Mouse (Mus musculus) liver, adult 2 months (tissue): ENCODE results near the gene Hint1. TPM values are rescaled to one million over a fixed set of nuclear protein-coding genes. Genes with fewer than 3 reads are reported as not detected.

Experiments used
- DNase-seq: peaks from one replicate; pipeline ENCODE4 v3.0.0-alpha.2; 2011; ENCODE audit warnings: low read depth, low spot score; ENCODE audit errors: extremely low read depth
- H3K27ac ChIP-seq: fragments of 200-500 bp; replicated peaks from 2 replicates; pipeline ENCODE4 v1.5.1; 2012; ENCODE audit warnings: low read depth, mild to moderate bottlenecking, control low read depth, inconsistent platforms, low read length; ENCODE audit not compliant: insufficient read depth
- H3K27me3 ChIP-seq: fragments of 200-500 bp; 2 replicates; pipeline ENCODE4 v1.6.1; 2012; ENCODE audit warnings: mild to moderate bottlenecking, moderate library complexity, low read length, inconsistent platforms; ENCODE audit not compliant: control insufficient read depth, insufficient read depth
- H3K36me3 ChIP-seq: fragments of 200-500 bp; 2 replicates; pipeline ENCODE4 v1.6.1; 2012; ENCODE audit warnings: low read length, inconsistent platforms; ENCODE audit not compliant: control insufficient read depth, insufficient read depth
- H3K4me1 ChIP-seq: fragments of 200-500 bp; 2 replicates; pipeline ENCODE4 v1.6.1; 2011; ENCODE audit warnings: low read length; ENCODE audit not compliant: control insufficient read depth, insufficient read depth
- H3K4me3 ChIP-seq: fragments of 200-500 bp; 2 replicates; pipeline ENCODE4 v1.5.1; 2011; ENCODE audit warnings: low read depth, mild to moderate bottlenecking, control low read depth, low read length, moderate library complexity; ENCODE audit not compliant: insufficient read depth
- H3K79me2 ChIP-seq: fragments of 200-500 bp; 2 replicates; pipeline ENCODE4 v1.6.1; 2012; ENCODE audit warnings: inconsistent platforms, mild to moderate bottlenecking, low read length, moderate library complexity; ENCODE audit not compliant: control insufficient read depth, insufficient read depth
- H3K9ac ChIP-seq: fragments of 200-500 bp; 2 replicates; pipeline ENCODE4 v1.6.1; 2012; ENCODE audit warnings: low read depth, mild to moderate bottlenecking, control low read depth, inconsistent platforms, low read length
- CTCF ChIP-seq: fragments of 200-500 bp; IDR thresholded peaks from 2 replicates; pipeline ENCODE4 v1.5.1; 2011; ENCODE audit warnings: low read depth, low read length, control low read depth
- POLR2A ChIP-seq: fragments of 200-500 bp; IDR thresholded peaks from 2 replicates; pipeline ENCODE4 v1.6.1; 2011; ENCODE audit warnings: low read length, control low read depth; ENCODE audit not compliant: insufficient read depth; ENCODE audit errors: extremely low read depth
- WGBS: fragments of 180-500 bp; shearing (Covaris S2); methylation state at CpG from one replicate; pipeline ENCODE4 v1.1.7; 2018; 5-methylcytosine and 5-hydroxymethylcytosine counted together
- polyA plus RNA-seq: library from polyadenylated mRNA; depleted of rRNA; stranded (reverse); fragments of >200 nt; gene quantifications from 2 replicates; pipeline ENCODE4 v1.2.3, GENCODE M21; 2012; rRNA removed
- total RNA-seq: library from RNA; depleted of rRNA; stranded (reverse); fragments of >200 nt; gene quantifications from 2 replicates; pipeline ENCODE4 v1.2.3, GENCODE M21; 2014; rRNA removed

Hint1 gene
- total RNA-seq = 629 and 808 TPM in 2 replicates
- 664 and 683 TPM in 2 replicates for polyA plus RNA-seq

- under 1% methylated on average over 107 of the region's 107 CpGs for WGBS
- H3K4me3 ChIP-seq = peak within 1 kb of the TSS; percentile 89
Observed at GRCm38 (mm10) chr11:54866119-54867048, at the start of gene Hint1. Hint1 (plus strand) TSS chr11:54866383.

GRCm38 (mm10) chr11:54817449-54817848 lies 48.7 kb upstream of the Hint1 start:
- no peaks in the 10 kb centered on the region for H3K79me2 ChIP-seq
- H3K9ac ChIP-seq = no peak overlapping the region

More at GRCm38 (mm10) chr11:54866119-54867048, at the start of gene Hint1:
- peak; percentile 77 for DNase-seq
- TF ChIP-seq CTCF (0 out of 2 replicates have a peak, but pooled peaks have one; percentile 21), POLR2A (peak; percentile 92)
- Histone ChIP-seq H3K36me3 (peaks cover 16% of the 10 kb centered on the region), H3K4me1 (peaks cover 6% of the 10 kb centered on the region), H3K27me3 (no peaks in the 10 kb centered on the region), H3K27ac (peak within 1 kb of the TSS; percentile 93), H3K79me2 (peaks cover 7% of the 10 kb centered on the region; the same call in 1 of the 2 replicates), H3K9ac (peak within 1 kb of the TSS; percentile 93)

GRCm38 (mm10) chr11:54819489-54819888 lies 46.7 kb upstream of the Hint1 start:
- H3K36me3 ChIP-seq = no peaks in the 10 kb centered on the region
- no peaks in the 10 kb centered on the region for H3K27me3 ChIP-seq
- H3K4me1 ChIP-seq = no peaks in the 10 kb centered on the region
- 92% methylated on average over 7 of the region's 7 CpGs for WGBS
- TF ChIP-seq POLR2A (no peak), CTCF (no peak)
- H3K27ac ChIP-seq = no peak overlapping the region
- DNase-seq = no peak
- H3K79me2 ChIP-seq = no peaks in the 10 kb centered on the region
- H3K4me3 ChIP-seq = no peak overlapping the region
- H3K9ac ChIP-seq = no peak overlapping the region

More at GRCm38 (mm10) chr11:54817449-54817848, 48.7 kb upstream of the Hint1 start:
- H3K4me3 ChIP-seq = no peak overlapping the region
- H3K27me3 ChIP-seq = no peaks in the 10 kb centered on the region
- peaks cover 2% of the 10 kb centered on the region for H3K4me1 ChIP-seq
- DNase-seq = no peak
- H3K27ac ChIP-seq = no peak overlapping the region
- no peak for TF ChIP-seq POLR2A
- TF ChIP-seq CTCF = no peak
- H3K36me3 ChIP-seq = no peaks in the 10 kb centered on the region
- WGBS = 86% methylated on average over 4 of the region's 4 CpGs

- 92% methylated on average over 4 of the region's 4 CpGs for WGBS
- TF ChIP-seq CTCF = no peak
- no peak for TF ChIP-seq POLR2A
- H3K4me1 ChIP-seq = no peaks in the 10 kb centered on the region
Observed at GRCm38 (mm10) chr11:54823467-54823866, 42.7 kb upstream of the Hint1 start.

GRCm38 (mm10) chr11:54825774-54826173 lies 40.4 kb upstream of the Hint1 start:
- no peak overlapping the region for H3K4me3 ChIP-seq
- no peak for DNase-seq
- H3K9ac ChIP-seq = no peak overlapping the region
- no peaks in the 10 kb centered on the region for H3K79me2 ChIP-seq
- H3K27me3 ChIP-seq = no peaks in the 10 kb centered on the region
- H3K27ac ChIP-seq = no peak overlapping the region
- no peaks in the 10 kb centered on the region for H3K36me3 ChIP-seq
- H3K4me1 ChIP-seq = no peaks in the 10 kb centered on the region
- no peak for TF ChIP-seq CTCF
- no peak for TF ChIP-seq POLR2A
- 85% methylated on average over 4 of the region's 4 CpGs for WGBS

More at GRCm38 (mm10) chr11:54823467-54823866, 42.7 kb upstream of the Hint1 start:
- Histone ChIP-seq H3K27me3 (no peaks in the 10 kb centered on the region), H3K79me2 (no peaks in the 10 kb centered on the region), H3K36me3 (no peaks in the 10 kb centered on the region), H3K27ac (no peak overlapping the region), H3K4me3 (no peak overlapping the region), H3K9ac (no peak overlapping the region)
- DNase-seq = no peak

- TF ChIP-seq POLR2A (no peak), CTCF (no peak)
- Histone ChIP-seq H3K27me3 (no peaks in the 10 kb centered on the region), H3K27ac (no peak overlapping the region), H3K36me3 (no peaks in the 10 kb centered on the region), H3K4me1 (no peaks in the 10 kb centered on the region), H3K79me2 (no peaks in the 10 kb centered on the region), H3K9ac (no peak overlapping the region), H3K4me3 (no peak overlapping the region)
- DNase-seq = no peak
- 95% methylated on average over 8 of the region's 8 CpGs for WGBS
Observed at GRCm38 (mm10) chr11:54826819-54827218, 39.4 kb upstream of the Hint1 start.
